8 mouse cellular contexts compared by ENCODE assay signal in genomic region chr1:43446089-43446533, GRCm38 (mm10). TPM values are rescaled to one million over a fixed set of nuclear protein-coding genes. Genes with fewer than 3 reads are reported as not detected.
DNase-seq lines count a peak whose midpoint lies in the region; ATAC-seq and TF ChIP-seq lines count a peak whose summit lies in the region.

No protein-coding gene starts in this region.

- H3K9me3 ChIP-seq in MEL (replicated peaks; ENCODE audit: insufficient read depth, low read length), result no peaks in the 10 kb centered on the region
- H3K9me3 ChIP-seq in forebrain, embryonic 13.5 days (replicated peaks), result no peaks in the 10 kb centered on the region

- H3K4me1 ChIP-seq in MEL (ENCODE audit: control insufficient read depth in 1 of 2, insufficient read depth in 2 of 2, low read length in 2 of 2), result peaks cover 5 to 12% of the 10 kb centered on the region in 2 experiments
- H3K4me1 ChIP-seq in forebrain, embryonic 13.5 days, result peaks cover 37% of the 10 kb centered on the region

- H3K27me3 ChIP-seq in MEL (ENCODE audit: control insufficient read depth in 1 of 2, insufficient read depth in 2 of 2, low read length in 2 of 2), result no peaks in the 10 kb centered on the region
- 0 out of 2 replicates have a peak, but pooled peaks cover 2% of the 10 kb centered on the region for H3K27me3 ChIP-seq in forebrain, embryonic 13.5 days

- under 1% methylated on average over 27 of the region's 44 CpGs for WGBS in forebrain, embryonic 13.5 days

- peak overlapping the region; percentile 84 for H3K4me2 ChIP-seq in forebrain, embryonic 13.5 days

- H3K36me3 ChIP-seq in MEL (ENCODE audit: control insufficient read depth in 1 of 2, insufficient read depth in 2 of 2, low read length in 2 of 2), result peaks cover 0 to 11% of the 10 kb centered on the region in 2 experiments; a peak in 2 of 4 replicates
- no peaks in the 10 kb centered on the region for H3K36me3 ChIP-seq in forebrain, embryonic 13.5 days (ENCODE audit: poor library complexity, severe bottlenecking)

- peak overlapping the region; percentile 79 for H3K9ac ChIP-seq in MEL (ENCODE audit: control insufficient read depth, low read depth, low read length, poor library complexity, severe bottlenecking)
- peak overlapping the region; percentile 96 for H3K9ac ChIP-seq in forebrain, embryonic 13.5 days

- DNase-seq in MEL (ENCODE audit: low read depth, low spot score), result peak; percentile 59
- DNase-seq in brain, embryonic 14.5 days (ENCODE audit: low read depth), result peak; percentile 71
- peak; percentile 66 to 71 for DNase-seq in heart, postnatal 36 days
- DNase-seq in layer of hippocampus, postnatal 25 days (ENCODE audit: extremely low spot score in 1 of 2, low spot score in 1 of 2), result peak; percentile 37 to 46
- DNase-seq in right cerebral cortex, postnatal 14 days, result peak; percentile 50
- DNase-seq in urinary bladder, postnatal 25 days (ENCODE audit: low spot score), result peak; percentile 48

- H3K4me3 ChIP-seq in MEL (ENCODE audit: control insufficient read depth in 1 of 2, insufficient read depth in 1 of 2, low read depth in 2 of 2, low read length in 2 of 2), result peak overlapping the region; percentile 73 to 97
- H3K4me3 ChIP-seq in forebrain, embryonic 13.5 days, result peak overlapping the region; percentile 94

- ATAC-seq in forebrain, embryonic 13.5 days, result peak; percentile 68
- ATAC-seq in megakaryocyte, adult 5-6 weeks (ENCODE audit: poor library complexity, severe bottlenecking), result peak; percentile 34

- TF ChIP-seq CTCF in MEL (IDR thresholded peaks at IDR 0.05 in 2 of 3, conservative IDR thresholded peaks at IDR 0.05 in 1 of 3; ENCODE audit: control insufficient read depth in 1 of 3, insufficient read depth in 1 of 3, low read depth in 2 of 3, low read length in 3 of 3, poor library complexity in 1 of 3, severe bottlenecking in 1 of 3), result no peak
- no peak for TF ChIP-seq CTCF in brain, embryonic 14.5 days (IDR thresholded peaks at IDR 0.05; ENCODE audit: borderline replicate concordance, extremely low read depth, insufficient read depth, insufficient read length)

- intact Hi-C loops in heart, postnatal 36 days (cut with DNase I), result loop anchor here (2.0 to 10.0 kb wide), 5 partner anchors 57 to 291 kb away; no protein-coding TSS in a partner anchor

- no peak for TF ChIP-seq EP300 in MEL (IDR thresholded peaks at IDR 0.05; ENCODE audit: low read depth in 1 of 2, low read length in 2 of 2)

- peaks cover 8% of the 10 kb centered on the region for H3K79me2 ChIP-seq in MEL (ENCODE audit: control insufficient read depth, insufficient read depth, low read length, poor library complexity)

- no peak overlapping the region for H3K27ac ChIP-seq in MEL (ENCODE audit: control insufficient read depth, low read depth, low read length)
- H3K27ac ChIP-seq in forebrain, embryonic 13.5 days, result peak overlapping the region; percentile 88

- TF ChIP-seq RAD21 in MEL (IDR thresholded peaks at IDR 0.05; ENCODE audit: low read depth, low read length), result no peak

- TF ChIP-seq POLR2A in MEL (IDR thresholded peaks at IDR 0.05; ENCODE audit: control insufficient read depth in 1 of 2, insufficient read depth in 1 of 2, low read depth in 1 of 2, low read length in 2 of 2, poor library complexity in 1 of 2), result no peak
- no peak for TF ChIP-seq POLR2A in brain, embryonic 14.5 days (IDR thresholded peaks at IDR 0.05; ENCODE audit: borderline replicate concordance, extremely low read depth, insufficient read depth, insufficient read length, poor library complexity, severe bottlenecking)

TF ChIP-seq in MEL, 35 proteins besides CTCF, POLR2A, EP300 and RAD21:
- no peak for TF ChIP-seq SMC3 (IDR thresholded peaks at IDR 0.05; ENCODE audit: low read depth, low read length)
- no peak for TF ChIP-seq MXI1 (IDR thresholded peaks at IDR 0.05; ENCODE audit: low read depth, low read length)
- TF ChIP-seq POLR2AphosphoS5 (IDR thresholded peaks at IDR 0.05; ENCODE audit: borderline replicate concordance, low read depth, low read length), result no peak
- no peak for TF ChIP-seq ZMIZ1 (IDR thresholded peaks at IDR 0.05; ENCODE audit: low read depth, low read length)
- TF ChIP-seq JUND (IDR thresholded peaks at IDR 0.05; ENCODE audit: low read depth, low read length), result no peak

RNA-seq across cellular contexts. Expression of gene Nck2, which starts 1.7 kb away (rescaled TPM):
- total RNA-seq in MEL (2012; rRNA removed), result 9.2 and 9.4 TPM in 2 replicates
- polyA plus RNA-seq in MEL (2012; ENCODE audit: insufficient read depth in 1 of 2, insufficient read length in 2 of 2, low read depth in 1 of 2, low replicate concordance in 2 of 2, missing spikeins in 1 of 2), result 10 to 100 TPM in 1 of 2 experiments, not detected in 1; 12.4 TPM
- 47.7 and 48.7 TPM in 2 replicates for polyA plus RNA-seq in brain, embryonic 14.5 days (2012; rRNA removed)
- polyA plus RNA-seq in forebrain, embryonic 13.5 days (2015; fragmentation: Nextera tagmentation; extraction: Ambion mirVana), result 34.9 and 36.3 TPM in 2 replicates
- 10 to 100 TPM; 13.6 to 15.3 TPM for total RNA-seq in heart, postnatal 36 days (2021)
- 10 to 100 TPM; 54.3 to 61.0 TPM for total RNA-seq in layer of hippocampus, postnatal 25 days (2021)
- total RNA-seq in megakaryocyte, adult 5-6 weeks (2015), result 2.9 and 3.0 TPM in 2 replicates
- total RNA-seq in megakaryocyte, adult 5-6 weeks (2017), result 4.5 and 5.4 TPM in 2 replicates
